Mouse (Mus musculus) layer of hippocampus, adult 9-10 months (tissue): Measurements from ENCODE around the gene Rasgrp1.
A peak's percentile ranks its signal among the peaks of the same experiment; 100 is the strongest.

Experiments
- DNase-seq: peaks from one replicate; pipeline ENCODE4 v3.0.0; 2022; ENCODE audit warnings: low spot score

The Rasgrp1 gene

GRCm38 (mm10) chr2:117249255-117250000 lies 93.4 kb downstream of the Rasgrp1 start, which contains the start of gene Fam98b:
Gene Fam98b (plus strand): TSS chr2:117249739.
- peak; percentile 79 for DNase-seq

DNA sequence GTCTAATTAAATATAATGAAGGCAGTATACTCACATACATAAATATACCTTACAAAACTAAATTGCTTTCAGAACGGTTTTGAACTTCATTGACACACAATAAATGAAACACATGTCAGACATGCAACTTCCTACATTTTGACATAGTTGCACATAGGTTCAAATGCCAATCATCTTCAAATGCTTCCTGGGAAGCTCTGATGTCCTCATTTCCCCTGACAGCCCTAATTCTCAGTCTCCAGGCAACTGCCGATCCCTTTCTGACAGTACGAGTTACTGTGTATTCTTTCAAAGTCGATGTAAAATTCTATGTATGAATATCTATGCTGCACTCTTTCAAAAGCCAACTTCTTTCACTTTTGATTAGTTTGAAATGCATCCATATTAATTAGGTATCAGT lies 100.8 kb downstream of the Rasgrp1 start:
- DNase-seq = no peak

- peak; percentile 67 for DNase-seq
These were observed 111.5 kb downstream of the Rasgrp1 start for GRCm38 (mm10) chr2:117231257-117231656.

DNA sequence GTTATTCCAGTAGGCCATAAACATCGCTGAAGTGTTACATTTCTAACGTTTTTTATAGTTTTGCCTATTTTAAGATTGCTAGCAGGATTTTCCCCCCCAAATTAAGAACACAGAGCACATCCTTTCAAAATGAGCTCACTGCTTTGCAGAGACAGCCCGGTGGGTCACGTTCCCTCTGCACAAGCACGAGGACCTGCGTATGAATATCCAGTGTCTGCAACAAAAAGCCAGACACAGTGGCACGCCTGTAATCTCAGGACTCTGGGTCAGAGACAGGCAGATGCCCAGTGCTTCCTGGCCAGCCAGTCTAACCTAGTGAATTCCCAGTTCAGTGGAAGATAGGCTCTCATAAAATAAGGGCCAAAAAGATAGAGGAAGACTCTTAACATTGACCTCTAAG lies 112.5 kb downstream of the Rasgrp1 start:
- no peak for DNase-seq
